Mouse (Mus musculus): ENCODE results near the gene Itpr3. TPM values are rescaled to one million over a fixed set of nuclear protein-coding genes. Genes with fewer than 3 reads are reported as not detected.

The Itpr3 gene
- total RNA-seq, 2 experiments from 2014 or later = 7.5 to 8.2 TPM

DNA sequence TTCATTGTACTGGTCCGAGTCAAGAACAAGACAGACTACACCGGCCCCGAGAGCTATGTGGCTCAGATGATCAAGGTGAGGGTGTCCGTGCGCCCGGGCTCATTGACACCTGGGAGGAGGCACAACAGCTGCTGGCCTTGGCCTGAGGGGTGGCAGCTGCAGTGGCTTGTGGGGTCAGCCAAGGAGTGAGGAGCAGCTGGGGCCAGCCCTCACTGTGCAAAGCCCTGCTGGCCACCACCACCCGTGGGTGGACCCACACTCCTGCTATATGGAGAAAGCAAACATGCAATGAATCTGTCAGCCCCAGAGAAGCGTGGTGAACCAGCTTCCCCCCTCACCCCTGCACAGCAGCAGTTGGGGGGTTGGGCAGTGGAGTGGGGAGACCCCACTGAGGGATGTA, 62.9 kb downstream of the Itpr3 start:
- peak; percentile 31 for DNase-seq

GRCm38 (mm10) chr17:27120561-27121024, 63.5 kb downstream of the Itpr3 start:
- peak; percentile 87 for DNase-seq

GRCm38 (mm10) chr17:27121266-27121665, 64.2 kb downstream of the Itpr3 start:
- DNase-seq = no peak

DNA sequence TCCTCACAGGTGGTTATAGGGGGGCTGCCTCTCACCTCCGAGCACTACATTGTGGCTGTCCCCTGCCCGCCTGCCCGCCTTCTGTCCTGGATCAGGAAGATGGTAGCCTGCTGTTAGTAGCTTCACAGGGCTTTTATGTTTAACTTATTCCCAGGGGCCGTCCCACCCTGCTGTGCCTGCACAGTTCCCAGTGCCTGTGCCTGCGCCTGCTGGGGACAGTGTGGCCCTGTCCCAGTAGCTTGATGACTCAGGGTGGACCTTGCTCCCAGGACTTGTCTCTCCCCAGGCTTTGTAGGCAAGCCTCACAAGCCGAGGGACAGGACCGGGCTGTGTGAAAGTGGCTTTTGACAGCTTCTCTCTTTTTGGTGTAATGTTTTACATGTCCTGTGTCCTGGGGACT, 64.7 kb downstream of the Itpr3 start:
- DNase-seq = no peak

- no peak for DNase-seq
Measured at GRCm38 (mm10) chr17:27122701-27123100, 65.6 kb downstream of the Itpr3 start.

DNA sequence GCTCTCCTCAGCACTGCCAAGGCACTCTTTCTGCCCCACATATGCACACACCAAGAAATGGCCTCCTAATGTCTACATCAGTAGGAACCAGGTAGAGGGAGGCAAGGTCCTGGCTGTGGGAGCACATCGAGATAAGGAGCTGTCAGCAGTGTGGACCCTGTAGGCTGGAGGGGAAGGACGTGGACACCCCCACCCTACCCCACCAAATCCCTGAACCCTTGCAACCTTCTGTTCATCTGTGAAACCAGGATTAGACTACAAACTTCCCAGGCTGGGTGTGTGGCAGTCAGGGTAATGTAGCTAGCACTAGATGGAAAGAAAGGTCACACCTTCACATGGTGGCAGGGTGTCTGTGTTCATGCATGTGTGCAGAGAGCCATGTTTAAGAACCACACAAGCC, 66.0 kb downstream of the Itpr3 start:
- DNase-seq = no peak

- DNase-seq = no peak
Measured at GRCm38 (mm10) chr17:27123813-27124375, 66.8 kb downstream of the Itpr3 start.

- peak; percentile 86 for DNase-seq
Measured at GRCm38 (mm10) chr17:27125185-27125584, 68.1 kb downstream of the Itpr3 start.

GRCm38 (mm10) chr17:27125669-27126202, 68.6 kb downstream of the Itpr3 start:
- DNase-seq = no peak

- no peak for DNase-seq
Measured at GRCm38 (mm10) chr17:27126974-27127373, 69.9 kb downstream of the Itpr3 start.

GRCm38 (mm10) chr17:27128189-27128588, 71.1 kb downstream of the Itpr3 start:
- no peak for DNase-seq

GRCm38 (mm10) chr17:27129291-27129690, 72.2 kb downstream of the Itpr3 start:
- DNase-seq = no peak

DNA sequence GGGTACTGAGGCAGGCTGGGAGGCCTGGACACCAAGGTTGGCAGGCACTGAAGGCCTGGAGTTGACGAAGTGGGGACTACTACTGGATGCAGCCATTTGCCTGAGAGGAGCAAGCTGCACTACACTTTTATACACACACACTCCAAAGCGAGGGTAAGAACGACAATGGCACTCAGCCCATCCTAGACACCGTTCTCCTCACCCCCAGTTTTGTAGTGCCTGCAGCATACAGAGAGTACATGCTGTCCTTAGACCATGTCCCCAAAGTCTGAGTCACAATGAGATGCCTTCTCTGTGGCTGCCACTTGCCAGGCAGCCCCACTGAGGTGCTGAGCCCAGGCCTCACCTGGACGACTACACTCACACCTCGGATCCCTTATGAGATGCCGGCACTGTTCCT, 72.7 kb downstream of the Itpr3 start:
- no peak for DNase-seq

- DNase-seq = no peak
Measured at GRCm38 (mm10) chr17:27130246-27130645, 73.1 kb downstream of the Itpr3 start.

- no peak for DNase-seq
Measured at GRCm38 (mm10) chr17:27131240-27131665, 74.1 kb downstream of the Itpr3 start.

- no peak for DNase-seq
Measured at GRCm38 (mm10) chr17:27132238-27132637, 75.1 kb downstream of the Itpr3 start.

- DNase-seq = peak; percentile 99
Measured at GRCm38 (mm10) chr17:27133551-27134141, 76.5 kb downstream of the Itpr3 start, which contains the start of gene Uqcc2. Gene Uqcc2 (minus strand): TSS chr17:27133916.

- DNase-seq = no peak
Measured at GRCm38 (mm10) chr17:27134187-27134586, 77.1 kb downstream of the Itpr3 start.

DNA sequence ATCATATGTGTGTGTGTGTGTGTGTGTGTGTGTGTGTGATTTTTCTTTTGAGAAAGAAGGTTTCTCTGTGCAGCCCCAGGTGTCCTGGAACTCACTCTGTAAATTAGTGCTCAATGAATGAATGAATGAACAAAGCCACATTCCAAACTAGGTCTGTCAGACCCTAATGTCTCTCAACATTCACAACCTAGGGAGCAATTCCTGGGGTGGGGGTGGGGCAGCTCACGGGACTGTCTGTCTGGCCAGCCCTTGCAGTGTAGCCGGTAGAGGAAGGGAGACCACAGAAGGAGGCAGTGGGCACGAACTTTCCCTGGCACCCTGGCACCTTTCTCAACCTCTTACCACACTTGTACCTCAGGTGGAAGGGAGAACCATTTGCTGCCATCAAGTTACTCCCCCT, 77.6 kb downstream of the Itpr3 start:
- no peak for DNase-seq

DNA sequence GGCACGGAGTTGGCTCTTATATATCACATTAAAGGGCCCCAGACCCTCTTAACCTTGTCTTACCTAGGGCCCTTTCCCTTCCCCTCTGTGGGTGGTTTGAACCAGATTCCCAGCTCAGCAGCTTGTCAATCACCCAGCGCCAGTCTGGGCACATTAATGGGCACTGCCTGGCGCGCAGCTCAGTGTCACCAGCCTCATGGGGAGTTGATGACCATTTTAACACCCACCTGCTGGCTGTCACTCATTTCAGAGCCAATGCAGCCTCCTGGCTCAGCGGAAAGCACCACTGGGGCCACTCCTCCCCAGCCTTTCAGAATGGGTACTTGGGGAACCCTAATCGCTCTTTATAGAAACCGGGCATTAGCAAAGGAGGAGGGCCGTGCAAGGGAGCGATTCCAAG, 81.3 kb downstream of the Itpr3 start:
- DNase-seq = no peak

- no peak for DNase-seq
Measured at GRCm38 (mm10) chr17:27139304-27139703, 82.2 kb downstream of the Itpr3 start.

GRCm38 (mm10) chr17:27140262-27140661, 83.2 kb downstream of the Itpr3 start:
- no peak for DNase-seq

DNA sequence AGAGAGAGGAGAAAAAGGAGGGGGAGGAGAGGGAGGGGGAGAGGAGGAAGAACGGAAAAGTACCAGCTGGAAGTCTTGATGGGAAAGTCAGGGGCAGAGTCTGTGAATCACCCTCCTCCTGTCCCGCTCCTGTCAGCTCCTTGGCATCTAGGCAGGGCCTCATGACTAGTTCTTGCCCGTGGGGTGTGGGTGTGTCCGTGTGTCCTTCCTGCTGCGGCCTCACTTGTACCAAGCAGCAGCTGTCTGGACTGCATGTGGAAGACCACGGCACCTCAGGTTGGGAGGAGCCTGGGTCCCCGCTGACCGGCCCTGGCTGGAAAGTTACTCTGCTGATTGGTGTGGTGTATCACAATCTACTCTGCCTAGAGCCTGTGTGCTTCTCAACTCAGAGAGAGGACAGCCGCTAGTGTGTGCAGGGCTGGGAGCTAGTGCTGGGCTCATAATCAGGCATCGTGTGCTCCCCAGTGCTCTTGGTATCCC, 84.9 kb downstream of the Itpr3 start:
- peak; percentile 29 for DNase-seq

DNA sequence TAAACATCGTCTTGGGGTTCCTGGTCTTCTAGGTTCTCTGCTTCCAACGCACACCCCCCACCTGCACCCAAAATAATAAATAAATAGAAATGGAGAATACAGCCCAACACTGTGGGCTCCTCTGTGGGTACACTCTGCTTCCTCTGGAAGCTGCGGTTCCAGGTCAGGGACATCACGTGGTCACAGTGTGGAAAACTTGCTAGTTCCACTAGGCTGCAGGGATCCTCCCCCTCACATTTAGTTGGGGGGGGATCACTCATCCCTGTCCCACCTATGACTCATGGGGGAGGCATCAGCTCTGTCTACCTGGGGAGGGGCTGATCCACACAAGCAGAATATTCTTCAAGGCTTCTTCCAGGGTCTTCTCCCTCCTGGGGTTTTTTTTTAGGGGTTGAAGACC, 87.0 kb downstream of the Itpr3 start:
- no peak for DNase-seq

Data from heart, postnatal 4 days (tissue).